Comparison of ENCODE assay signal across 18 mouse cellular contexts in genomic region chr4:46589946-46590684, GRCm38 (mm10). TPM values are rescaled to one million over a fixed set of nuclear protein-coding genes. Genes with fewer than 3 reads are reported as not detected.
A peak's percentile ranks its signal among the peaks of the same experiment; 100 is the strongest.
DNase-seq lines count a peak whose midpoint lies in the region; ATAC-seq and TF ChIP-seq lines count a peak whose summit lies in the region.
"Had no signal": no experiment of that assay in that cellular context is flagged by ENCODE, and none has a peak within 500 bp of the region (broad histone marks: within the 10 kb centered on the region; RNA-seq: fewer than 3 reads in every experiment).

No protein-coding gene starts in this region.

- H3K9ac ChIP-seq in midbrain, embryonic 14.5 days (replicated peaks; ENCODE audit: low read length), result no peak overlapping the region
- H3K9ac ChIP-seq: forebrain, embryonic 13.5 days; hindbrain, embryonic 15.5 days; limb, embryonic 15.5 days; midbrain, embryonic 12.5 days had no signal

- peak; percentile 1 to 2 for DNase-seq in adrenal gland, postnatal 4 days (ENCODE audit: low spot score in 2 of 2)
- no peak for DNase-seq in adrenal gland, adult 18-20 months (ENCODE audit: low spot score in 2 of 2)
- peak; percentile 3 to 8 for DNase-seq in gastrocnemius, postnatal 4 days (ENCODE audit: low spot score in 2 of 2)
- no peak for DNase-seq in gastrocnemius, postnatal 36 days
- DNase-seq in midbrain, embryonic 14.5 days, result no peak
- DNase-seq: adrenal gland, postnatal 10 days; kidney, postnatal 4 days; lung, adult 18-20 months; right cerebral cortex, postnatal 25 days; thymus, adult 18-20 months had no signal

- intact Hi-C loops in gastrocnemius, postnatal 36 days (cut with DNase I), result no loop called here

- peak overlapping the region; percentile 10; the same call in 1 of the 2 replicates for H3K27ac ChIP-seq in testis, adult 2 months (ENCODE audit: control insufficient read depth, insufficient read depth, low read depth, low read length)
- H3K27ac ChIP-seq in midbrain, embryonic 14.5 days (replicated peaks; ENCODE audit: low read depth, low read length), result no peak overlapping the region
- H3K27ac ChIP-seq: forebrain, embryonic 13.5 days; hindbrain, embryonic 15.5 days; limb, embryonic 15.5 days; midbrain, embryonic 12.5 days had no signal

- no peak for TF ChIP-seq POLR2A in testis, adult 2 months (IDR thresholded peaks at IDR 0.05; ENCODE audit: control insufficient read depth, low read depth, low read length)

- peak overlapping the region; percentile 85 for H3K4me3 ChIP-seq in megakaryocyte, embryonic 14.5 days (replicated peaks)
- no peak overlapping the region for H3K4me3 ChIP-seq in testis, adult 2 months (ENCODE audit: control insufficient read depth, low read depth, low read length)
- H3K4me3 ChIP-seq in midbrain, embryonic 14.5 days (replicated peaks; ENCODE audit: low read depth, low read length), result no peak overlapping the region
- H3K4me3 ChIP-seq: forebrain, embryonic 13.5 days; hindbrain, embryonic 15.5 days; limb, embryonic 15.5 days; midbrain, embryonic 12.5 days had no signal

- H3K4me1 ChIP-seq in megakaryocyte, embryonic 14.5 days, result peaks cover 85% of the 10 kb centered on the region
- H3K4me1 ChIP-seq in testis, adult 2 months (ENCODE audit: control insufficient read depth, insufficient read depth, low read length), result peaks cover 4% of the 10 kb centered on the region; the same call in 1 of the 2 replicates
- no peaks in the 10 kb centered on the region for H3K4me1 ChIP-seq in midbrain, embryonic 14.5 days (ENCODE audit: control insufficient read depth, insufficient read depth, low read length)
- H3K4me1 ChIP-seq: forebrain, embryonic 13.5 days; hindbrain, embryonic 15.5 days; limb, embryonic 15.5 days; midbrain, embryonic 12.5 days had no signal

- 64% methylated on average over 5 of the region's 5 CpGs for WGBS in midbrain, embryonic 14.5 days

- H3K36me3 ChIP-seq in megakaryocyte, embryonic 14.5 days (replicated peaks; ENCODE audit: low read length), result peaks cover 5% of the 10 kb centered on the region
- no peaks in the 10 kb centered on the region for H3K36me3 ChIP-seq in testis, adult 2 months (ENCODE audit: control insufficient read depth, insufficient read depth, low read length)
- H3K36me3 ChIP-seq in midbrain, embryonic 14.5 days (ENCODE audit: control insufficient read depth, insufficient read depth, low read length), result no peaks in the 10 kb centered on the region
- H3K36me3 ChIP-seq: hindbrain, embryonic 15.5 days; limb, embryonic 15.5 days; midbrain, embryonic 12.5 days had no signal

- no peaks in the 10 kb centered on the region for H3K9me3 ChIP-seq in megakaryocyte, embryonic 14.5 days
- no peaks in the 10 kb centered on the region for H3K9me3 ChIP-seq in midbrain, embryonic 14.5 days (ENCODE audit: control insufficient read depth, low read length)
- H3K9me3 ChIP-seq: forebrain, embryonic 13.5 days; hindbrain, embryonic 15.5 days; limb, embryonic 15.5 days; midbrain, embryonic 12.5 days had no signal

- TF ChIP-seq CTCF in testis, adult 2 months (IDR thresholded peaks at IDR 0.05; ENCODE audit: control insufficient read depth, insufficient read depth, insufficient replicate concordance, low read depth, low read length), result no peak

- no peak for ATAC-seq in megakaryocyte, adult 5-6 weeks (ENCODE audit: poor library complexity, severe bottlenecking)
- no peak for ATAC-seq in midbrain, embryonic 14.5 days (ENCODE audit: low FRiP score, low TSS enrichment)
- ATAC-seq: forebrain, embryonic 13.5 days; intestine, postnatal 0 days had no signal

- no peak overlapping the region for H3K4me2 ChIP-seq in midbrain, embryonic 14.5 days (ENCODE audit: low read length)
- H3K4me2 ChIP-seq: forebrain, embryonic 13.5 days; hindbrain, embryonic 15.5 days; limb, embryonic 15.5 days; midbrain, embryonic 12.5 days had no signal

- no peaks in the 10 kb centered on the region for H3K27me3 ChIP-seq in megakaryocyte, embryonic 14.5 days (replicated peaks)
- no peaks in the 10 kb centered on the region for H3K27me3 ChIP-seq in testis, adult 2 months (ENCODE audit: control insufficient read depth, insufficient read depth, low read length)
- no peaks in the 10 kb centered on the region for H3K27me3 ChIP-seq in midbrain, embryonic 14.5 days (ENCODE audit: control insufficient read depth, insufficient read depth, low read length)
- H3K27me3 ChIP-seq: forebrain, embryonic 13.5 days; hindbrain, embryonic 15.5 days; limb, embryonic 15.5 days; midbrain, embryonic 12.5 days had no signal

RNA-seq across cellular contexts. Expression of gene Coro2a, which starts 11.9 kb away (rescaled TPM):
- total RNA-seq in adrenal gland, postnatal 4 days (2021), result 1 to 10 TPM; 5.1 to 7.0 TPM
- total RNA-seq in adrenal gland, adult 18-20 months (2021), result 1 to 10 TPM; 2.1 to 2.6 TPM
- under 1 TPM; 0.80 to 0.81 TPM for total RNA-seq in gastrocnemius, postnatal 4 days (2021)
- total RNA-seq in gastrocnemius, postnatal 36 days (2021), result under 1 TPM; 0.05 to 0.42 TPM
- polyA plus RNA-seq in megakaryocyte, embryonic 14.5 days (2012; ENCODE audit: insufficient read depth, low replicate concordance), result 29.8 and 31.3 TPM in 2 replicates
- 54.8 and 55.6 TPM in 2 replicates for total RNA-seq in megakaryocyte, adult 5-6 weeks (2015)
- 31.4 and 31.9 TPM in 2 replicates for total RNA-seq in megakaryocyte, adult 5-6 weeks (2017)
- 139 and 175 TPM in 2 replicates for polyA plus RNA-seq in testis, adult 2 months (2012; rRNA removed)
- 5.1 and 5.4 TPM in 2 replicates for polyA plus RNA-seq in midbrain, embryonic 14.5 days (2014; fragmentation: Nextera tagmentation; extraction: Ambion mirVana)

RNA-seq across cellular contexts. Expression of gene Trim14, which starts 54.2 kb away (rescaled TPM):
- 1 to 10 TPM; 7.2 to 7.5 TPM for total RNA-seq in adrenal gland, postnatal 4 days (2021)
- total RNA-seq in adrenal gland, adult 18-20 months (2021), result 1 to 10 TPM; 4.7 to 5.0 TPM
- total RNA-seq in gastrocnemius, postnatal 4 days (2021), result 1 to 10 TPM; 1.5 to 3.1 TPM
- under 1 TPM; 0.36 to 0.37 TPM for total RNA-seq in gastrocnemius, postnatal 36 days (2021)
- 2.0 and 8.1 TPM in 2 replicates for polyA plus RNA-seq in megakaryocyte, embryonic 14.5 days (2012; ENCODE audit: insufficient read depth, low replicate concordance)
- total RNA-seq in megakaryocyte, adult 5-6 weeks (2015), result 9.7 and 13.3 TPM in 2 replicates
- total RNA-seq in megakaryocyte, adult 5-6 weeks (2017), result 26.8 and 42.5 TPM in 2 replicates
- polyA plus RNA-seq in testis, adult 2 months (2012; rRNA removed), result 6.4 and 6.6 TPM in 2 replicates
- 0.96 and 2.4 TPM in 2 replicates for polyA plus RNA-seq in midbrain, embryonic 14.5 days (2014; fragmentation: Nextera tagmentation; extraction: Ambion mirVana)

RNA-seq across cellular contexts. Expression of gene Tbc1d2, which starts 59.9 kb away (rescaled TPM):
- total RNA-seq in adrenal gland, postnatal 4 days (2021), result 1 to 10 TPM; 2.8 to 3.9 TPM
- 1 to 10 TPM; 1.4 to 3.3 TPM for total RNA-seq in adrenal gland, adult 18-20 months (2021)
- 1 to 10 TPM; 1.6 to 1.8 TPM for total RNA-seq in gastrocnemius, postnatal 4 days (2021)
- total RNA-seq in gastrocnemius, postnatal 36 days (2021), result under 1 TPM; 0.72 to 0.77 TPM
- 4.5 and 7.8 TPM in 2 replicates for polyA plus RNA-seq in megakaryocyte, embryonic 14.5 days (2012; ENCODE audit: insufficient read depth, low replicate concordance)
- 8.9 and 10.4 TPM in 2 replicates for total RNA-seq in megakaryocyte, adult 5-6 weeks (2015)
- total RNA-seq in megakaryocyte, adult 5-6 weeks (2017), result 8.5 and 11.6 TPM in 2 replicates
- 6.9 and 10.7 TPM in 2 replicates for polyA plus RNA-seq in testis, adult 2 months (2012; rRNA removed)
- polyA plus RNA-seq in midbrain, embryonic 14.5 days (2014; fragmentation: Nextera tagmentation; extraction: Ambion mirVana), result 0.16 and 0.31 TPM in 2 replicates

Comparison
In these comparisons a context has a peak if more than half of its experiments do, and no peak if none do; other contexts are left out.
1. DNase-seq: peak in adrenal gland, postnatal 4 days (2 of 2) and gastrocnemius, postnatal 4 days (2 of 2); none in adrenal gland, adult 18-20 months (0 of 2), gastrocnemius, postnatal 36 days (0 of 2) and midbrain, embryonic 14.5 days (single experiment).
2. RNA of gene Coro2a, which starts 11.9 kb away (total RNA-seq): 31.4 to 55.6 TPM in megakaryocyte, adult 5-6 weeks; 5.1 to 7.0 TPM in adrenal gland, postnatal 4 days, 2.1 to 2.6 TPM in adrenal gland, adult 18-20 months, 0.80 to 0.81 TPM in gastrocnemius, postnatal 4 days and 0.05 to 0.42 TPM in gastrocnemius, postnatal 36 days; every median in the first group is over 4 times any median in the second.